Mouse (Mus musculus) neural tube, embryonic 15.5 days (tissue): ENCODE data around the gene Gak. TPM values are rescaled to one million over a fixed set of nuclear protein-coding genes. Genes with fewer than 3 reads are reported as not detected.

Source experiments
- ATAC-seq: fragments of 200-750 bp; cut with Nextera tagmentation; 2 replicates; pipeline ENCODE4 v1.8.0; 2017; ENCODE audit warnings: mild to moderate bottlenecking, moderate TSS enrichment, moderate library complexity; ENCODE audit not compliant: low FRiP score
- H3K27ac ChIP-seq: fragments of 300-500 bp; sonication (generic); replicated peaks from 2 replicates; pipeline ENCODE4 v1.5.1; 2015; ENCODE audit warnings: mild to moderate bottlenecking, inconsistent platforms
- H3K27me3 ChIP-seq: fragments of 300-500 bp; sonication (generic); replicated peaks from 2 replicates; pipeline ENCODE4 v1.6.1; 2015; ENCODE audit warnings: inconsistent platforms
- H3K36me3 ChIP-seq: fragments of 300-500 bp; sonication (generic); 2 replicates; pipeline ENCODE4 v1.6.1; 2015; ENCODE audit warnings: inconsistent platforms
- H3K4me1 ChIP-seq: fragments of 300-500 bp; sonication (generic); 2 replicates; pipeline ENCODE4 v1.6.1; 2015; ENCODE audit warnings: inconsistent platforms
- H3K4me2 ChIP-seq: fragments of 300-500 bp; sonication (generic); 2 replicates; pipeline ENCODE4 v1.6.1; 2015; ENCODE audit warnings: inconsistent platforms, mild to moderate bottlenecking, moderate library complexity
- H3K4me3 ChIP-seq: fragments of 300-500 bp; sonication (generic); replicated peaks from 2 replicates; pipeline ENCODE4 v1.5.1; 2015; ENCODE audit warnings: mild to moderate bottlenecking, inconsistent platforms
- H3K9ac ChIP-seq: fragments of 300-500 bp; sonication (generic); replicated peaks from 2 replicates; pipeline ENCODE4 v1.6.1; 2015; ENCODE audit warnings: mild to moderate bottlenecking, inconsistent platforms
- H3K9me3 ChIP-seq: fragments of 300-500 bp; sonication (generic); replicated peaks from 2 replicates; pipeline ENCODE4 v1.6.1; 2016; ENCODE audit warnings: inconsistent platforms
- WGBS: fragments of 180-500 bp; shearing (Covaris S2); methylation state at CpG from one replicate; pipeline ENCODE4 v1.1.7; 2015; ENCODE audit warnings: mixed read lengths; 5-methylcytosine and 5-hydroxymethylcytosine counted together
- polyA plus RNA-seq: library from polyadenylated mRNA; unstranded; fragments of >200 nt; fragmentation: Nextera tagmentation; extraction: Ambion mirVana; gene quantifications from 2 replicates; pipeline ENCODE4 v1.2.1, GENCODE M21; 2015

Gak gene
- polyA plus RNA-seq, 1 experiment from 2014 or later, result 45.2 TPM

DNA sequence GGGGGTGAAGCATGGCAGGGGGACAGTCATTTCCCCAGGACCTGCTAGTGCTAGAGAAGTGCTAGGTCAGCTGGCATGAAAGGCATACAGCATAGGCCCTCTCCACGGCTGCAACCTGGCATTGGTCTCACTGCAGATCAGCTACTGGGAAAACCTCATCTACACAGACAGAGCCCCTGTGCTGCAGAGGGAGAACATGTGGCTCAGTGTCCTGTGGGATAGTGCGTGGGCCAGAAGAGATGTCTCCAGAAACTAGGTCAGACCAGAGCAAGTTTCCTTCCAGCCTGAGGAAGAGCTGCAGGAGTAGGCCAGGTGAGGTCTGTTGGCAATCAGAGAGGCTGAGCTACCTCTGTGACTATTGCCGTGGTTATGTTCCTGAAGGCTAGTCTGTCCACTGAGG is 107.7 kb downstream of the Gak start:
- no peak overlapping the region for H3K4me3 ChIP-seq
- H3K27ac ChIP-seq, result no peak overlapping the region
- H3K9ac ChIP-seq, result no peak overlapping the region
- no peaks in the 10 kb centered on the region for H3K9me3 ChIP-seq
- H3K4me2 ChIP-seq, result no peak overlapping the region
- WGBS, result 79% methylated on average over 3 of the region's 3 CpGs
- H3K4me1 ChIP-seq, result no peaks in the 10 kb centered on the region
- no peaks in the 10 kb centered on the region for H3K27me3 ChIP-seq
- ATAC-seq, result no peak
- peaks cover 37% of the 10 kb centered on the region for H3K36me3 ChIP-seq

DNA sequence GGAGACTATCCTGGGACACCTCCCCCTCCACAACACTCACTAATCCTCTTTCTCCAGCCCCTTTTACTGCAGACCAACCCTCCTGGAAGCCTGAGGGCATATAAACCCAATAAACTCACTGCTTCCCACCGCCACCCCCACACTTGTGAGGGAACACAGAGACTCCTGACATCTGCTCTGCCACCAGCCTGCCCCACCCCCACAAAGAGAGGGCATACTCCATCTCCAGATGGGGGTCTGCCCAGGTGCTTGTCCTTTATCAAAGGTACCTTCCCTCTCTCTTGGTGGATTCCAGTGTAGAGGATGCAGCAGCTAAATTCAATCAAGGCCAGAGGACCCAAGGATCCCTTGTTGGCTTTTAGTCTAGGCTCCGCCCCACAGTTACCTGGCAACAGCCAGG is 108.5 kb downstream of the Gak start:
- H3K27ac ChIP-seq, result no peak overlapping the region
- H3K9ac ChIP-seq, result no peak overlapping the region
- H3K27me3 ChIP-seq, result no peaks in the 10 kb centered on the region
- 44% methylated on average over 2 of the region's 2 CpGs for WGBS
- H3K9me3 ChIP-seq, result no peaks in the 10 kb centered on the region
- ATAC-seq, result no peak
- H3K36me3 ChIP-seq, result peaks cover 37% of the 10 kb centered on the region
- H3K4me3 ChIP-seq, result no peak overlapping the region
- H3K4me1 ChIP-seq, result no peaks in the 10 kb centered on the region
- H3K4me2 ChIP-seq, result no peak overlapping the region

DNA sequence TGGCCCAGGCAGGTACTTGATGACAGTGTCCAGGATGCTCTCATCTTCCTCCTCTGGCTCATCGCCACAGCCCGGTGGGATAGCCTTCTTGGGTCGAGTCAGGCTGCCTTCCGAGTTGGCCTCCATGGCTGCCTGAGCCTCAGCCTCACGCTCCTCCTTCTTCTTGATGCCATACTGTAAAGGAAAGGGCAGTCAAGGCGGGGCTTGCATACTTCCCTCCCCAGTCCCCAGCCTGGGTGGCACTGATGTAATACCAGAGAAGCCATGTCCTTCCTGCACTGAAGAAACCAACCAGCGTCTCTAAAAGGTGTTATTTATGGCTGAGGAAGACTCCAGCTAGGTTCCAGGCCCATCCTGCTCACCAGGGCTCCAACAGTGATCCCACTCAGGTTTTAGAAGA is 109.4 kb downstream of the Gak start:
- 79% methylated on average over 7 of the region's 7 CpGs for WGBS
- Histone ChIP-seq H3K9me3 (no peaks in the 10 kb centered on the region), H3K27me3 (no peaks in the 10 kb centered on the region), H3K4me1 (no peaks in the 10 kb centered on the region), H3K36me3 (peaks cover 34% of the 10 kb centered on the region), H3K9ac (no peak overlapping the region), H3K27ac (no peak overlapping the region), H3K4me3 (no peak overlapping the region), H3K4me2 (no peak overlapping the region)
- no peak for ATAC-seq

Other genes starting within 250 kb of the Gak start
- 0.29 and 0.34 TPM in 2 replicates for gene Pde6b, start 241.4 kb downstream of the Gak start, polyA plus RNA-seq
- 430 and 482 TPM in 2 replicates for gene Atp5k, start 195.3 kb downstream of the Gak start, polyA plus RNA-seq
- gene Mfsd7a, start 180.9 kb downstream of the Gak start, polyA plus RNA-seq, result 0.19 and 0.34 TPM in 2 replicates
- 24.7 and 25.5 TPM in 2 replicates for gene Pcgf3, start 168.5 kb downstream of the Gak start, polyA plus RNA-seq
- 258 and 285 TPM in 2 replicates for gene Cplx1, start 79.7 kb downstream of the Gak start, polyA plus RNA-seq
- 24.0 and 28.9 TPM in 2 replicates for gene Tmem175, start within 50 bp of the Gak start, polyA plus RNA-seq
- 11.4 and 11.7 TPM in 2 replicates for gene Idua, start 30.6 kb upstream of the Gak start, polyA plus RNA-seq
- gene Dgkq, start 39.9 kb upstream of the Gak start, polyA plus RNA-seq, result 25.2 and 33.9 TPM in 2 replicates
- 2.6 TPM in 2 replicates for gene Slc26a1, start 45.8 kb upstream of the Gak start, polyA plus RNA-seq
- gene Fgfrl1, start 62.6 kb upstream of the Gak start, polyA plus RNA-seq, result 7.8 and 10.9 TPM in 2 replicates
- gene Rnf212, start 145.2 kb upstream of the Gak start, polyA plus RNA-seq, result not detected in 2 replicates
- gene Tmed11, start 165.6 kb upstream of the Gak start, polyA plus RNA-seq, result not detected in 2 replicates
- not detected in 2 replicates for gene Vmn2r8, start 179.1 kb upstream of the Gak start, polyA plus RNA-seq
- not detected in 2 replicates for gene Vmn2r9, start 222.8 kb upstream of the Gak start, polyA plus RNA-seq